Mouse (Mus musculus) heart, embryonic 11.5 days (tissue): ENCODE data around the gene Pde10a. TPM values are rescaled to one million over a fixed set of nuclear protein-coding genes. Genes with fewer than 3 reads are reported as not detected.

Source experiments
- ATAC-seq: fragments of 200-750 bp; cut with Nextera tagmentation; replicated peaks from 2 replicates; pipeline ENCODE4 v1.8.0; 2017; ENCODE audit warnings: moderate library complexity; ENCODE audit not compliant: insufficient number of reproducible peaks, low FRiP score, low TSS enrichment
- H3K27ac ChIP-seq: fragments of 300-500 bp; sonication (generic); 2 replicates; pipeline ENCODE4 v1.5.1; 2014; ENCODE audit warnings: mild to moderate bottlenecking, low read depth, low read length
- H3K27me3 ChIP-seq: fragments of 300-500 bp; sonication (generic); 2 replicates; pipeline ENCODE4 v1.6.1; 2014; ENCODE audit warnings: mild to moderate bottlenecking, low read length, mixed read lengths; ENCODE audit not compliant: control insufficient read depth, insufficient read depth
- H3K36me3 ChIP-seq: fragments of 300-500 bp; sonication (generic); 2 replicates; pipeline ENCODE4 v1.6.1; 2014; ENCODE audit warnings: mild to moderate bottlenecking, low read length, moderate library complexity, mixed read lengths; ENCODE audit not compliant: control insufficient read depth, insufficient read depth
- H3K4me1 ChIP-seq: fragments of 300-500 bp; sonication (generic); 2 replicates; pipeline ENCODE4 v1.6.1; 2014; ENCODE audit warnings: low read length; ENCODE audit not compliant: control insufficient read depth, insufficient read depth
- H3K4me2 ChIP-seq: fragments of 300-500 bp; sonication (generic); 2 replicates; pipeline ENCODE4 v1.6.1; 2014; ENCODE audit warnings: mild to moderate bottlenecking, moderate library complexity
- H3K4me3 ChIP-seq: fragments of 300-500 bp; sonication (generic); 2 replicates; pipeline ENCODE4 v1.5.1; 2014; ENCODE audit warnings: low read depth, low read length
- H3K9ac ChIP-seq: fragments of 300-500 bp; sonication (generic); 2 replicates; pipeline ENCODE4 v1.6.1; 2014; ENCODE audit warnings: mild to moderate bottlenecking, low read depth, low read length, moderate library complexity
- H3K9me3 ChIP-seq: fragments of 300-500 bp; sonication (generic); replicated peaks from 2 replicates; pipeline ENCODE4 v1.6.1; 2016; ENCODE audit warnings: low read length; ENCODE audit not compliant: control insufficient read depth
- WGBS: fragments of 180-500 bp; shearing (Covaris S2); extraction: QIAGEN DNeasy Blood & Tissue Kit; methylation state at CpG from one replicate; pipeline ENCODE4 v1.1.7; 2014; ENCODE audit not compliant: insufficient replicate concordance; 5-methylcytosine and 5-hydroxymethylcytosine counted together
- polyA plus RNA-seq: library from polyadenylated mRNA; unstranded; fragments of >200 nt; fragmentation: Nextera tagmentation; extraction: Ambion mirVana; gene quantifications from 2 replicates; pipeline ENCODE4 v1.2.1, GENCODE M21; 2014

The Pde10a gene
- polyA plus RNA-seq, 1 experiment from 2014 or later, result 4.1 TPM

DNA sequence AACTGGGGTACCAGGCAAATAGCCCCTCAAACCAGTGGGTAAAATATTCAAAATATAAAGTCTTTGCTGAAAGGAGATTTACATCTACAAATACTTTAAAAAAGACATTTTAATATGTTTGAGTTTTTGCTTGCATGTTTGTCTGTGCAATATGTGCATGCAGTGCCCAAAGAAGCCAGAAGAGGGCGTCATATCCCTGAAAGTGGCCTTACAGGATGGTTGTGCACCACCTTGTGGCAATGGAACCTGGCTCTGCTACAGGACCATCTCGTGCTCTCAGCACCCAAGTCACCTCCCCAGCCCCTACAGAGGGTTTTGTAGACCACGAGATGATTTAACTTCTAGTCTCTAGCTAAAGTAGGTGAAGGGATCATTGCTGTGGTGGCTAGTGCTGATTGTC, 8.7 kb downstream of the Pde10a start:
- peaks cover 4% of the 10 kb centered on the region; the same call in 1 of the 2 replicates for H3K27me3 ChIP-seq
- no peak overlapping the region for H3K4me2 ChIP-seq
- H3K9me3 ChIP-seq, result no peaks in the 10 kb centered on the region
- H3K9ac ChIP-seq, result no peak overlapping the region
- H3K4me3 ChIP-seq, result no peak overlapping the region
- no peaks in the 10 kb centered on the region for H3K36me3 ChIP-seq
- no peak for ATAC-seq
- H3K4me1 ChIP-seq, result no peaks in the 10 kb centered on the region
- no peak overlapping the region for H3K27ac ChIP-seq
- 45% methylated on average over 3 of the region's 3 CpGs for WGBS

DNA sequence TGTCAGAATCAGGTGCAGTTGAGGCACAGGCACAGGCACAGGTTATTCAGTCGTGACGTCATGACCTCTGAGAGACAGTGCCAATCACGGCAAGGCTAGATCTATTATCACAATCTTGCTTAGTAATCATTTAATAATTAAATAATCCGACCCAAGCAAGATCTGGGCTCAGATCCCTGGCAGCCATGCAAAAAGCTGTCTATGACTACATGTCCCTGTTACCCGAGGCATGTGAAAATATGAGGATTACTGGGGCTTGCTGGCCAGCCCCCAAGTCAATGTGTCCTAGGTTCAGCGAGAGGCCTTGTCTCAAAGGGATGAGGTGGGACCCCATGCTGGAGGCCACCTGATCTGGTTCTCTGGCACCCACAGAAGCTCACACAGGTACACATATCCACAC, 11.3 kb downstream of the Pde10a start:
- Histone ChIP-seq H3K9ac (no peak overlapping the region), H3K4me3 (no peak overlapping the region), H3K4me1 (no peaks in the 10 kb centered on the region), H3K27ac (no peak overlapping the region), H3K4me2 (no peak overlapping the region), H3K27me3 (peaks cover under 1% of the 10 kb centered on the region; the same call in 1 of the 2 replicates), H3K36me3 (no peaks in the 10 kb centered on the region), H3K9me3 (no peaks in the 10 kb centered on the region)
- 72% methylated on average over 6 of the region's 6 CpGs for WGBS
- no peak for ATAC-seq

DNA sequence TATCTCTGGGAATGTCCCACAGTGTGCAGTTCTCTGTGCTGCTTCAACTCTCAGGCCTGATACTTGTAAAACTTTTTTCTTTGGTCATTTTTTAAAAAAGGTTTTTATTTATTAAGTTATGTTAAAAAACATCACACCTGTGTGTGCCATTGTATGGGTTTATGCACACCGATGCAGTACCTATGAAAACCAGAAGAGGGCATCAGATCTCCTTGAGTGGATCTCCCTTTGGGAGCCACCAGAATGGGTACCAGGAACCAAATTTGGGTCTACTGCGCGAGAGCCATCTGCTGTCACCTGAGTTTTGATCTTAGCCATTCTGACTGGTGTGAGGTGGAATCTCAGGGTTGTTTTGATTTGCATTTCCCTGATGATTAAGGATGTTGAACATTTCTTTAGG, 12.9 kb downstream of the Pde10a start:
- Histone ChIP-seq H3K27ac (no peak overlapping the region), H3K36me3 (no peaks in the 10 kb centered on the region), H3K9me3 (no peaks in the 10 kb centered on the region), H3K27me3 (no peaks in the 10 kb centered on the region), H3K4me2 (no peak overlapping the region), H3K4me3 (no peak overlapping the region), H3K4me1 (no peaks in the 10 kb centered on the region), H3K9ac (no peak overlapping the region)
- ATAC-seq, result no peak
- WGBS, result 67% methylated on average over 3 of the region's 3 CpGs

DNA sequence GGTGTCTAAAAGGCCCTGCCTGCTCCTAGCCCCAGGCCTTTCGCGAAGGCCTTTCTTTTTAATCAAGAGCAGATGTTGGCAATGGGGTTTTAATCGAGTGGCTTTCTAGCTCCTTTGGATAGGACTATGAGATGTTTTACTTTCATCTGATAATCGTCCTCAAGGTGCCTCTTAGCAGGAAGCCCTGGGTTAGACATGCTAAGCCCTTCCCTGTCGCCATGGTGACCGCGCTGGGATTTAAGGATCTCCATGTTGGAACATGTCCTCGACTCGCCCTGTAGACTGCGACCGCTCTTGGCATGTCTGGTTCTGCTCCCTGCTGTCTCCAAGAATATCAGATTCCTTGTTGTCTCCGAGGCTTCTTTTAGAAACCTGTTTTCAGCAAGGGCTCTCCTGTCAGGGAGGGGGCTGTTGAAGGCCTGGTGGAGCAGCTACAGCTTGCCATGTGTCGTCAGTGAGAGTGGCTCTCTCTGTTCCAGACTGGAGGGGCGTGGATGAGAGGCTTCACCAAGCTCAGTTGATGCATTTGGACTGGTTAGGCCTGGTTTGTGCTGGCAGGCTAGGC, 16.9 kb downstream of the Pde10a start:
- no peak for ATAC-seq
- H3K36me3 ChIP-seq, result no peaks in the 10 kb centered on the region

DNA sequence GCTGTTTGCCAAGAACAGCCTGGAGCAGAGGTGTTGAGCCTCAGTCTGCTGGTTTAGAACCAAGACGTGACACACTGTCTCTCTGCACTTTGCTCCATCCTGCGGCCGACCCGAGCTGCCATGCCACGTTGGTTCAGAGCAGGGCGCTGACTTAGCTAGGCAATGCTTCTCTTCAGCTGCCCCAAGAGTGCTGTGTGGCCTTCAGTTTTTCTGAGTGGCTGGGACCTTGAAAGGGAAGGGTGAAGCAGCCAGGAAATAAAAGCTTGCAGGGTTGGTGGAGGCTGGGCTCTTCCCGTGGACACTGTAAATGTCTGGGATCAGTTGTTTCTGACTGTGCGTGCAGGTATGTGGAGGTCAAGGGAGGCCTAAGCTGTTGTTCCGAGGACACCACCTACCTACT, 21.2 kb downstream of the Pde10a start:
- Histone ChIP-seq H3K9me3 (no peaks in the 10 kb centered on the region), H3K4me2 (no peak overlapping the region), H3K9ac (no peak overlapping the region), H3K27me3 (no peaks in the 10 kb centered on the region; the same call in 1 of the 2 replicates), H3K4me3 (no peak overlapping the region), H3K4me1 (no peaks in the 10 kb centered on the region), H3K27ac (no peak overlapping the region), H3K36me3 (no peaks in the 10 kb centered on the region)
- ATAC-seq, result no peak
- WGBS, result 83% methylated on average over 9 of the region's 9 CpGs

More for the DNA sequence above, 16.9 kb downstream of the Pde10a start:
- no peaks in the 10 kb centered on the region for H3K4me1 ChIP-seq
- no peaks in the 10 kb centered on the region for H3K27me3 ChIP-seq
- 72% methylated on average over 14 of the region's 14 CpGs for WGBS
- H3K4me3 ChIP-seq, result no peak overlapping the region
- H3K27ac ChIP-seq, result no peak overlapping the region
- H3K9ac ChIP-seq, result no peak overlapping the region
- H3K9me3 ChIP-seq, result no peaks in the 10 kb centered on the region
- H3K4me2 ChIP-seq, result no peak overlapping the region

DNA sequence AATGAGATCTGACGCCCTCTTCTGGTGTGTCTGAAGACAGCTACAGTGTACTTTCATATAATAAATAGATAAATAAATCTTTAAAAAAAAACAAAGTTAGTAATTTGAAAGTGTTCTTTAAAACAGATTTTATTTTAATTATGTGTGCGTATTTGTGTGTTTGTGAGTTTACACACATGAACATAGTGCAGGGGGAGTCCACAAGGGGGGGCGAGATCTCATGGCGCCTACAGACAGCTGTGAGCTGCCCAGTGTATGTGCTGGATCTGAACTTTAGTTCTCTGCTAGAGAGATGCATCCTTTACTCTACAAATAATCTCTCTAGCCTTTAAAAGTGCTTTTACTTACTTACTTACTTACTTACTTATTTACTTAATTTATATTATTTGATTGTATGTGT, 23.6 kb downstream of the Pde10a start:
- whole genome bisulfite sequencing, result 81% methylated on average over 4 of the region's 4 CpGs
- H3K4me3 ChIP-seq, result no peak overlapping the region
- peaks cover 4% of the 10 kb centered on the region; the same call in 1 of the 2 replicates for H3K4me1 ChIP-seq
- ATAC-seq, result no peak
- no peaks in the 10 kb centered on the region for H3K9me3 ChIP-seq
- no peak overlapping the region for H3K27ac ChIP-seq
- no peaks in the 10 kb centered on the region; the same call in none of the 2 replicates for H3K27me3 ChIP-seq
- no peaks in the 10 kb centered on the region for H3K36me3 ChIP-seq
- H3K4me2 ChIP-seq, result no peak overlapping the region
- H3K9ac ChIP-seq, result no peak overlapping the region

DNA sequence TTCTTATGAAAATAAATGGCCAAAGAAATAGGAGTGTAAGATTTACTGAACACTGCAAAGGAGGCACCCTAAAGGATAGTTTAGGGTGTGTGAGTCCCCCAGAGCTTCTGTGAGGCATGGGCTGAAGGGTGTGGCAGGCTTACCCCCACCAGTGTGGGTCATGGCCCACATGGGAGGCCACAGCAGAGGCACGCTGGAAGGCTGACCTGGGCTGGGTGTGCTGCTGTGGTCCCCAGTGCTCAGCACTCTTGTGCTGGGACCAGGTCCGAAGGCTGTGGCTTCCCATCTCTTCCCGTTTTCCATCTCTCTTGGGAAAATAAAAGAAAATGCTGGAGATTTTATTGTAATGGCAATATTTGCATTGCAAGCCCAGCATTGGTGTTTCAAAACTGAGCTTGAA, 26.5 kb downstream of the Pde10a start:
- H3K27ac ChIP-seq, result no peak overlapping the region

DNA sequence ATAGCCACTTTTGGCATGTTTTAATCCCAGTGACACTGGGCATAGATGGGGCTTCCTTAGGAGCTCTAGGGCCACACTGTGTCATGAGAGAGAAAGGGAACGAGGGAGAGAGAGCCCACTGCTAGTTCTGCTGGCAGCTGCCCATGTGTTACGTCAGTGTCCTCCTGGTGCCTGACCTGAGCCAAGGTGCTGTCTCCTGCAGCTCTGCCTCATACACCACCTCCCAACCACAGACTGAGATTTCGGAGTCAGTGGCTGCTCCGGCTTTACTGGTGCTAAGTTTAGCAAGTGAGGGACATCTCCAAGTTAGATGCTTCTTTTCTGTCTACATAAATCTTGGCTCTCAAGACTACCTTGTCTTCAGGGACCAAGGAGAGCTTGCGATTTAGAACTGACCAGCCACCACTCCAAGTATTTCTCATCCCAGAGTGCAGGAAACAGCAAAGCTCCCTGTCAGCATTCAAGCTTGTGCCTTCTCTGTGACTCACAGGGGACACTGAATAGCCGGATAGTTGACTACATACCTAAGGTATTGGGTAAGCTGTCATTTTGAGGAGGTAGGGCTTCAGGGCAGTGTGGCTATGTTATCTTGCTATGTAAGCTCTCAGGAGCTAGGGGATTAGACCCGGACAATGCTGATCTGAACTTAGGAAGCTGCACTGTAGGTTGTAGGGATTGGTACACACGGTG, 27.3 kb downstream of the Pde10a start:
- no peak overlapping the region for H3K4me3 ChIP-seq
- H3K9ac ChIP-seq, result no peak overlapping the region
- H3K4me1 ChIP-seq, result peaks cover 10% of the 10 kb centered on the region; the same call in 1 of the 2 replicates
- peak overlapping the region; percentile 21; the same call in 1 of the 2 replicates for H3K4me2 ChIP-seq
- WGBS, result 55% methylated on average over 8 of the region's 8 CpGs
- 0 out of 2 replicates have a peak overlapping the region, but pooled peaks have one; percentile 22 for H3K27ac ChIP-seq
- no peaks in the 10 kb centered on the region for H3K36me3 ChIP-seq
- H3K27me3 ChIP-seq, result no peaks in the 10 kb centered on the region; the same call in none of the 2 replicates
- no peak for ATAC-seq
- H3K9me3 ChIP-seq, result no peaks in the 10 kb centered on the region

More for the DNA sequence above, 26.5 kb downstream of the Pde10a start:
- Histone ChIP-seq H3K27me3 (no peaks in the 10 kb centered on the region; the same call in none of the 2 replicates), H3K9me3 (no peaks in the 10 kb centered on the region), H3K4me1 (peaks cover 10% of the 10 kb centered on the region; the same call in 1 of the 2 replicates), H3K36me3 (no peaks in the 10 kb centered on the region), H3K4me3 (no peak overlapping the region), H3K4me2 (no peak overlapping the region), H3K9ac (no peak overlapping the region)
- 79% methylated on average over 3 of the region's 3 CpGs for WGBS
- no peak for ATAC-seq
